Mouse (Mus musculus) megakaryocyte, embryonic 14.5 days (primary cell): ENCODE data around the gene Pitpnc1.

Source experiments
- FLI1 ChIP-seq: IDR thresholded peaks from 2 replicates; pipeline ENCODE4 v1.6.1; 2012; ENCODE audit warnings: low read length, inconsistent platforms, mixed read lengths
- GATA1 ChIP-seq: IDR thresholded peaks from 3 replicates; pipeline ENCODE4 v1.6.1; 2012; ENCODE audit warnings: mixed read lengths, low read length, inconsistent platforms, borderline replicate concordance

GRCm38 (mm10) chr11:107237532-107237931, 233.0 kb downstream of the Pitpnc1 start:
- no peak for TF ChIP-seq GATA1
- TF ChIP-seq FLI1: no peak
